Mouse (Mus musculus): ENCODE data around the gene Mtfr1l.

Gene Mtfr1l

GRCm38 (mm10) chr4:134488211-134488610 is 47.0 kb downstream of the Mtfr1l start:
- no peak for DNase-seq (ENCODE audit: low spot score)

DNA sequence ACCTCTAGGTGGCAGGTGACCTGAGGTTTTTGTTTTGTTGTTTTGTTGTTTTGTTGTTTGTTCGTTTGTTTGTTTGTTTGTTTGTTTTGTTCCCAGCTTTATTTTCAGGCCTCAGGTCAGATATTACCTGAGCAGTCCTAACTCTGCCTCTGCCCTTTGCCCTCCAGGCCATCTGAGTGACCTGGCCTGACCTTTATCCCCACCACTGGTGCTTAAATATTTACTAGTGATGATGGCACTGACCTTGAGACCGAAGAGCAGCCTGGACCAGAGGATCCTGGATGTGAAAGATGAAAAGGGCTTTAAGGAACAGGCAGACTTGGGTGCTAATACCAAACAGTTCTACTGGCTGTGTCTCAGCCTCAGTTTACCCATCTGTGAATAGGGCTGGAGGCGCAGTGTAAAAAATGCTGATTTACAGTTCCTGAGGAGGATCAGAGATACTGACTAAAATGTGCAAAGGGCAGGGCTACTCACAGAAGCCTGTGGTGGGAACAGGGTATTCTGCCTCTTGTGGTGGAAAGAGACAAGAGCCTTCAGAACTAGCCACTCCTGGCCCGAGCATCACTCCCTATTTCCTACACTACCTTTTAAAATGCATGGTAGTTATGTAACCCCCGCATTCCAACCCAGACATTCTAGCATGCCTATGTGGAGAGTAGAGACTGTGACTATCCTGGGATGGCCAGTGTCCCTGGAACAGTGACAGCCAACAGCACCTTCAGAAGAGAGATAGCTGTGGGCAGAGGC is 49.9 kb downstream of the Mtfr1l start:
- DNase-seq (ENCODE audit: low spot score): no peak

GRCm38 (mm10) chr4:134484231-134484630 is 51.0 kb downstream of the Mtfr1l start:
- no peak for DNase-seq (ENCODE audit: low spot score)

DNA sequence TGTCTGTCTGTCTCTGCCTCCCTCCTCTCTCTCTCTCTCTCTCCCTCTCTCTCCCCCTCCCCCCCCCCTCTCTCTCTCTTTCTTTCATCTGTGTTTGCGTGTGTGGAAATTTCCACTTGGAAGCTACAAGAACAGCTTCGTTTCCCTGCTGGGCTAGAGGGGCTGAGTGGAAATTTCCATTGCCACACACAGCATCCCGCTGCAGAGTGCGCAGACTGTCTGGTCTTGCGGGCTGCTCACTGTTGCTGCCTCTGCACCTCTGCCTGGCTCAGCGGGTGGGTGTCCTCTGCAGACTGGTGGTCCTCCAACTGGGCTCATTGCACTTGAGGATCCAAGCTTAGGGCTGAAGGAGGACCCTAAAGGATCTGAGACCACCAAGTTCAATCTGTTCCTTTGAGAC is 51.5 kb downstream of the Mtfr1l start:
- DNase-seq (ENCODE audit: low spot score): no peak

- no peak for DNase-seq (ENCODE audit: low spot score)
These were observed 52.0 kb downstream of the Mtfr1l start for GRCm38 (mm10) chr4:134483078-134483688.

GRCm38 (mm10) chr4:134482442-134482841 is 52.7 kb downstream of the Mtfr1l start:
- no peak for DNase-seq (ENCODE audit: low spot score)

DNA sequence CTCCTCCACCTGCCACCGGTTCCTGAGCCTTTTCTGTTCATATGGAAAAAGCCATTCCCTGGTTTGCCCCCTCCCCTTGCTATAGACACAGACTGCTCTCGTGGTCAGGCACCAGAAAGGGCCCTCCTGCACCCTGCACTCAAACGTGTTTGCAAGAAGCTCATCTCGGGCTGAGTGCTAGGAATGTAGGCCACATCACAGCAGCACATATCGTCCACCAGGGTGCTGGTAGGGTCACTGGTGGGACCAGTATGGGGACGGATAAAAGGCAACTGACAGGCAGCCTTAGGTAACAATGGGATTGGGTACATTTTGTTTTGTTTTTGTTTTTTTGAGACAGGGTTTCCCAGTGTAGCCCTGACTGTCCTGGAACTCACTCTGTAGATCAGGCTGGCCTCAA is 53.9 kb downstream of the Mtfr1l start:
- no peak for DNase-seq (ENCODE audit: low spot score)

- DNase-seq (ENCODE audit: low spot score): no peak
These were observed 54.3 kb downstream of the Mtfr1l start for GRCm38 (mm10) chr4:134480864-134481263.

- no peak for DNase-seq (ENCODE audit: low spot score)
These were observed 55.3 kb downstream of the Mtfr1l start for GRCm38 (mm10) chr4:134479839-134480238.

DNA sequence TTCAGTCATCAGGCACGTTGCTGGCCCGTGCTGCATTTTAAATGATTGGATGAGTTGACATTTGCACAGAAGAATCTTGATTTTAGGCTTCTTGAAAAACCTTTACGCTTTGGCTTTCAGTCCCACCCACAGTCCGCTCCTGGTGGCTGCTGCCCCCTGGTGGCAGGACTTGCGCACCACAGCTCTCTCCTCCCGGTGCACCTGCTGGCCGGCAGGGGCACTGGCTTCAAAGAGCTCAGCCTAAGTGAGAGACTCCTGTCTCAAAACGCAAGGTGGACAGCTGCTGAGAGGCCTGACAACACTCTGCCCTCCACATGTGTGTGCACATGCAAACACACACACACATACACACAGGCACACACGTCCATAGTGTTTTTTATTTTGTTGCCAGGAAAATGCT is 57.2 kb downstream of the Mtfr1l start:
- peak; percentile 86 for DNase-seq (ENCODE audit: low spot score)

DNA sequence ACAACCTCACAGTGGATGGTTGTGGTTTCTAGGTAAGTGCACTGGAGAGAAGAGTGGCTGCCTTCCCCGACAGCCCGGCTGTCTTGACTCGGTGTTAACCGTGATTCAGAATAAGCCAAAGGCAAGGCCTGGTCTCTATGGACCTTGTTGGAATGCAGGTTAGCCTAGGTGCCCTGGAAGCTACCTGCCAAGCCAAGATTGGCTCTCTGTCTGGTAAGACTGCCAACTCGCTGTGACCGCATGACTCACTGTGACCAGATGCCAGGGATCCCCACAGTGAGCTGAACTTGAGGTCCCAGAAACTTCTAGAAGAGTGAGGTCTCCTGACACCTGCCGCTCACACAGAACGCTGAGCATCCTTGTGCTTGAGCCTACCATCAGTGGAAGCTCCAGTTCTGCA is 58.3 kb downstream of the Mtfr1l start:
- no peak for DNase-seq (ENCODE audit: low spot score)

Data from urinary bladder, postnatal 10 days (tissue).